Mouse (Mus musculus) neural tube, embryonic 11.5 days (tissue): ENCODE data around the gene Rapgefl1. TPM values are rescaled to one million over a fixed set of nuclear protein-coding genes. Genes with fewer than 3 reads are reported as not detected.

Experiments used
- ATAC-seq: fragments of 200-750 bp; cut with Nextera tagmentation; 2 replicates; pipeline ENCODE4 v1.8.0; 2017; ENCODE audit warnings: moderate number of reproducible peaks, mild to moderate bottlenecking, moderate TSS enrichment, moderate library complexity; ENCODE audit not compliant: insufficient read depth, low FRiP score, low TSS enrichment
- DNase-seq: peaks from one replicate; pipeline ENCODE4 v3.0.0-alpha.2; 2015; ENCODE audit warnings: low spot score
- H3K27ac ChIP-seq: fragments of 300-500 bp; sonication (generic); 2 replicates; pipeline ENCODE4 v1.5.1; 2014; ENCODE audit warnings: low read depth, mild to moderate bottlenecking, low read length
- H3K27me3 ChIP-seq: fragments of 300-500 bp; sonication (generic); 2 replicates; pipeline ENCODE4 v1.6.1; 2014; ENCODE audit warnings: mild to moderate bottlenecking, low read length, mixed read lengths; ENCODE audit not compliant: control insufficient read depth, insufficient read depth
- H3K36me3 ChIP-seq: fragments of 300-500 bp; sonication (generic); 2 replicates; pipeline ENCODE4 v1.6.1; 2014; ENCODE audit warnings: mild to moderate bottlenecking, low read length, moderate library complexity, mixed read lengths; ENCODE audit not compliant: control insufficient read depth, insufficient read depth
- H3K4me1 ChIP-seq: fragments of 300-500 bp; sonication (generic); 2 replicates; pipeline ENCODE4 v1.6.1; 2014; ENCODE audit warnings: low read length, mixed read lengths; ENCODE audit not compliant: control insufficient read depth, insufficient read depth
- H3K4me2 ChIP-seq: fragments of 300-500 bp; sonication (generic); 2 replicates; pipeline ENCODE4 v1.6.1; 2014; ENCODE audit warnings: low read depth, mild to moderate bottlenecking, moderate library complexity
- H3K4me3 ChIP-seq: fragments of 300-500 bp; sonication (generic); 2 replicates; pipeline ENCODE4 v1.5.1; 2014; ENCODE audit warnings: low read depth, low read length
- H3K9ac ChIP-seq: fragments of 300-500 bp; sonication (generic); 2 replicates; pipeline ENCODE4 v1.6.1; 2014; ENCODE audit warnings: mild to moderate bottlenecking, low read length
- H3K9me3 ChIP-seq: fragments of 300-500 bp; sonication (generic); 2 replicates; pipeline ENCODE4 v1.6.1; 2016; ENCODE audit warnings: low read length; ENCODE audit not compliant: control insufficient read depth
- WGBS: fragments of 180-500 bp; shearing (Covaris S2); extraction: QIAGEN DNeasy Blood & Tissue Kit; methylation state at CpG from one replicate; pipeline ENCODE4 v1.1.7; 2014; 5-methylcytosine and 5-hydroxymethylcytosine counted together
- polyA plus RNA-seq: library from polyadenylated mRNA; unstranded; fragments of >200 nt; fragmentation: Nextera tagmentation; extraction: Ambion mirVana; gene quantifications from 2 replicates; pipeline ENCODE4 v1.2.1, GENCODE M21; 2014

Rapgefl1 gene
- polyA plus RNA-seq, 1 experiment from 2014 or later = 2.8 TPM

- Histone ChIP-seq H3K4me2 (no peak overlapping the region), H3K27ac (no peak overlapping the region), H3K27me3 (no peaks in the 10 kb centered on the region), H3K36me3 (peaks cover 39% of the 10 kb centered on the region), H3K4me1 (no peaks in the 10 kb centered on the region), H3K9ac (no peak overlapping the region), H3K4me3 (no peak overlapping the region), H3K9me3 (no peaks in the 10 kb centered on the region)
- WGBS = 77% methylated on average over 12 of the region's 12 CpGs
- DNase-seq (no peak), ATAC-seq (no peak)
Measured at GRCm38 (mm10) chr11:98829091-98829775, 7.4 kb upstream of the Rapgefl1 start.

GRCm38 (mm10) chr11:98829875-98830274 is 6.7 kb upstream of the Rapgefl1 start:
- WGBS = 75% methylated on average over 4 of the region's 4 CpGs
- H3K27ac ChIP-seq = no peak overlapping the region
- DNase-seq = no peak
- no peak for ATAC-seq
- H3K4me3 ChIP-seq = no peak overlapping the region
- no peaks in the 10 kb centered on the region for H3K27me3 ChIP-seq
- H3K9ac ChIP-seq = no peak overlapping the region
- no peaks in the 10 kb centered on the region for H3K4me1 ChIP-seq
- H3K36me3 ChIP-seq = peaks cover 36% of the 10 kb centered on the region
- H3K9me3 ChIP-seq = no peaks in the 10 kb centered on the region
- H3K4me2 ChIP-seq = no peak overlapping the region

GRCm38 (mm10) chr11:98835296-98835695 is 1.3 kb upstream of the Rapgefl1 start:
- H3K9me3 ChIP-seq = no peaks in the 10 kb centered on the region
- H3K27ac ChIP-seq = no peak overlapping the region
- DNase-seq = no peak
- peaks cover 11% of the 10 kb centered on the region; the same call in 1 of the 2 replicates for H3K36me3 ChIP-seq
- ATAC-seq = no peak
- H3K9ac ChIP-seq = no peak overlapping the region
- 56% methylated on average over 5 of the region's 5 CpGs for WGBS
- peaks cover 13% of the 10 kb centered on the region for H3K27me3 ChIP-seq
- H3K4me2 ChIP-seq = no peak overlapping the region
- H3K4me3 ChIP-seq = no peak overlapping the region
- H3K4me1 ChIP-seq = peaks cover 2% of the 10 kb centered on the region; the same call in 1 of the 2 replicates

GRCm38 (mm10) chr11:98835725-98836124 is 860 bp upstream of the Rapgefl1 start:
- WGBS = 69% methylated on average over 3 of the region's 3 CpGs

GRCm38 (mm10) chr11:98836128-98836527 is 457 bp upstream of the Rapgefl1 start:
- peaks cover 13% of the 10 kb centered on the region for H3K27me3 ChIP-seq
- H3K9ac ChIP-seq = no peak overlapping the region
- peak; percentile 13; the same call in 1 of the 2 replicates for ATAC-seq
- peak overlapping the region; percentile 62 for H3K4me3 ChIP-seq
- no peaks in the 10 kb centered on the region for H3K9me3 ChIP-seq
- H3K27ac ChIP-seq = no peak overlapping the region
- WGBS = 30% methylated on average over 7 of the region's 7 CpGs
- no peak for DNase-seq
- H3K36me3 ChIP-seq = peaks cover 11% of the 10 kb centered on the region; the same call in 1 of the 2 replicates
- H3K4me2 ChIP-seq = peak overlapping the region; percentile 90
- H3K4me1 ChIP-seq = peaks cover 2% of the 10 kb centered on the region; the same call in 1 of the 2 replicates

More at GRCm38 (mm10) chr11:98835725-98836124, 860 bp upstream of the Rapgefl1 start:
- H3K4me1 ChIP-seq = peaks cover 2% of the 10 kb centered on the region; the same call in 1 of the 2 replicates
- no peak overlapping the region for H3K4me2 ChIP-seq
- H3K4me3 ChIP-seq = no peak overlapping the region
- H3K27me3 ChIP-seq = peaks cover 13% of the 10 kb centered on the region
- no peaks in the 10 kb centered on the region for H3K9me3 ChIP-seq
- H3K9ac ChIP-seq = no peak overlapping the region
- ATAC-seq (no peak), DNase-seq (no peak)
- H3K27ac ChIP-seq = no peak overlapping the region
- peaks cover 11% of the 10 kb centered on the region; the same call in 1 of the 2 replicates for H3K36me3 ChIP-seq

- Histone ChIP-seq H3K9me3 (no peaks in the 10 kb centered on the region), H3K4me2 (peak overlapping the region; percentile 90), H3K36me3 (peaks cover 7% of the 10 kb centered on the region; the same call in 1 of the 2 replicates), H3K27ac (no peak overlapping the region), H3K27me3 (peaks cover 13% of the 10 kb centered on the region), H3K4me1 (peaks cover 2% of the 10 kb centered on the region; the same call in 1 of the 2 replicates), H3K9ac (peak overlapping the region; percentile 65), H3K4me3 (peak overlapping the region; percentile 62)
- ATAC-seq (peak; percentile 52; the same call in 1 of the 2 replicates), DNase-seq (no peak)
- WGBS = 1% methylated on average over 25 of the region's 29 CpGs
Measured at GRCm38 (mm10) chr11:98837231-98837704, 683 bp downstream of the Rapgefl1 start.

- Histone ChIP-seq H3K36me3 (peaks cover 3% of the 10 kb centered on the region; the same call in 1 of the 2 replicates), H3K4me3 (no peak overlapping the region; the same call in 1 of the 2 replicates), H3K9me3 (no peaks in the 10 kb centered on the region), H3K4me2 (no peak overlapping the region; the same call in 1 of the 2 replicates), H3K27ac (no peak overlapping the region), H3K27me3 (peaks cover 13% of the 10 kb centered on the region), H3K9ac (no peak overlapping the region), H3K4me1 (peaks cover 2% of the 10 kb centered on the region; the same call in 1 of the 2 replicates)
- 43% methylated on average over 11 of the region's 11 CpGs for WGBS
- DNase-seq = no peak
- ATAC-seq = no peak
Measured at GRCm38 (mm10) chr11:98837917-98838316, 1.3 kb downstream of the Rapgefl1 start.

GRCm38 (mm10) chr11:98838512-98838911 is 1.9 kb downstream of the Rapgefl1 start:
- Histone ChIP-seq H3K36me3 (peaks cover 3% of the 10 kb centered on the region; the same call in 1 of the 2 replicates), H3K27ac (no peak overlapping the region), H3K27me3 (peaks cover 13% of the 10 kb centered on the region), H3K4me2 (no peak overlapping the region), H3K4me1 (peaks cover 2% of the 10 kb centered on the region; the same call in 1 of the 2 replicates), H3K9ac (no peak overlapping the region), H3K9me3 (no peaks in the 10 kb centered on the region), H3K4me3 (no peak overlapping the region)
- DNase-seq (no peak), ATAC-seq (no peak)
- 79% methylated on average over 9 of the region's 9 CpGs for WGBS
